22 mouse cellular contexts compared by ENCODE assay signal in genomic region chr7:133434027-133434820, GRCm38 (mm10).
DNase-seq lines count a peak whose midpoint lies in the region; ATAC-seq lines count a peak whose summit lies in the region.
"Had no signal": no experiment of that assay in that cellular context is flagged by ENCODE, and none has a peak within 500 bp of the region (broad histone marks: within the 10 kb centered on the region; RNA-seq: fewer than 3 reads in every experiment).

No protein-coding gene starts in this region.

- no peaks in the 10 kb centered on the region for H3K36me3 ChIP-seq in kidney, embryonic 15.5 days
- no peaks in the 10 kb centered on the region for H3K36me3 ChIP-seq in kidney, embryonic 14.5 days (ENCODE audit: control insufficient read depth, insufficient read depth, low read length)
- H3K36me3 ChIP-seq in lung, embryonic 16.5 days (ENCODE audit: control insufficient read depth, insufficient read depth, low read length) = no peaks in the 10 kb centered on the region
- H3K36me3 ChIP-seq in splenic B cell, adult 2 months (ENCODE audit: control insufficient read depth, insufficient read depth, low read length, poor library complexity, severe bottlenecking) = no peaks in the 10 kb centered on the region
- H3K36me3 ChIP-seq in midbrain, embryonic 16.5 days (ENCODE audit: control insufficient read depth, insufficient read depth, low read length) = no peaks in the 10 kb centered on the region
- H3K36me3 ChIP-seq: forebrain, embryonic 10.5 days; hindbrain, embryonic 13.5 days; liver, embryonic 15.5 days; midbrain, embryonic 15.5 days had no signal

- H3K27me3 ChIP-seq in kidney, embryonic 15.5 days = no peaks in the 10 kb centered on the region
- no peaks in the 10 kb centered on the region for H3K27me3 ChIP-seq in kidney, embryonic 14.5 days (ENCODE audit: control insufficient read depth, insufficient read depth, low read length)
- no peaks in the 10 kb centered on the region for H3K27me3 ChIP-seq in lung, embryonic 16.5 days (ENCODE audit: control insufficient read depth, insufficient read depth, low read depth, low read length)
- no peaks in the 10 kb centered on the region for H3K27me3 ChIP-seq in splenic B cell, adult 2 months (ENCODE audit: control insufficient read depth, insufficient read depth, low read length, poor library complexity, severe bottlenecking)
- no peaks in the 10 kb centered on the region for H3K27me3 ChIP-seq in midbrain, embryonic 16.5 days (ENCODE audit: control insufficient read depth, insufficient read depth, low read depth, low read length)
- H3K27me3 ChIP-seq: hindbrain, embryonic 13.5 days; liver, embryonic 15.5 days; midbrain, embryonic 15.5 days; Patski had no signal

- H3K4me3 ChIP-seq in kidney, embryonic 15.5 days (replicated peaks) = no peak overlapping the region
- no peak overlapping the region for H3K4me3 ChIP-seq in kidney, embryonic 14.5 days (ENCODE audit: low read length)
- H3K4me3 ChIP-seq in lung, embryonic 16.5 days (ENCODE audit: low read length) = no peak overlapping the region
- H3K4me3 ChIP-seq in midbrain, embryonic 16.5 days (ENCODE audit: low read depth, low read length) = no peak overlapping the region
- H3K4me3 ChIP-seq: forebrain, embryonic 10.5 days; heart, adult 2 months; hindbrain, embryonic 13.5 days; liver, embryonic 15.5 days; midbrain, embryonic 15.5 days had no signal

- no peak overlapping the region for H3K9ac ChIP-seq in kidney, embryonic 15.5 days
- no peak overlapping the region for H3K9ac ChIP-seq in kidney, embryonic 14.5 days (ENCODE audit: low read depth, low read length)
- no peak overlapping the region for H3K9ac ChIP-seq in lung, embryonic 16.5 days (ENCODE audit: low read length)
- H3K9ac ChIP-seq in midbrain, embryonic 16.5 days (ENCODE audit: low read depth, low read length) = no peak overlapping the region
- H3K9ac ChIP-seq: hindbrain, embryonic 13.5 days; liver, embryonic 15.5 days; midbrain, embryonic 15.5 days had no signal

- 0 out of 2 replicates have a peak overlapping the region, but pooled peaks have one; percentile 20 for H3K27ac ChIP-seq in kidney, embryonic 15.5 days
- no peak overlapping the region for H3K27ac ChIP-seq in kidney, embryonic 14.5 days (ENCODE audit: low read depth, low read length)
- H3K27ac ChIP-seq in lung, embryonic 16.5 days (ENCODE audit: low read length) = peak overlapping the region; percentile 67
- H3K27ac ChIP-seq in midbrain, embryonic 16.5 days (ENCODE audit: low read length) = no peak overlapping the region
- H3K27ac ChIP-seq: heart, adult 2 months; hindbrain, embryonic 13.5 days; liver, embryonic 15.5 days; midbrain, embryonic 15.5 days had no signal

- DNase-seq in lung, adult 18-20 months = no peak
- DNase-seq in splenic B cell, adult 2 months (ENCODE audit: low read depth, low spot score) = peak; percentile 10
- DNase-seq: adrenal gland, adult 2 months; cerebellum, adult 11 months; cerebellum, adult 9-11 months; gastrocnemius, postnatal 14 days; heart, adult 2 months; kidney, adult 9 months; layer of hippocampus, adult 9-11 months; liver; right cerebral cortex, postnatal 4 days had no signal

- 46% methylated on average over 17 of the region's 17 CpGs for WGBS in kidney, embryonic 15.5 days
- 41% methylated on average over 17 of the region's 17 CpGs for WGBS in kidney, embryonic 14.5 days
- 39% methylated on average over 17 of the region's 17 CpGs for WGBS in lung, embryonic 16.5 days
- WGBS in midbrain, embryonic 16.5 days = 81% methylated on average over 17 of the region's 17 CpGs

- no peak overlapping the region for H3K4me2 ChIP-seq in kidney, embryonic 15.5 days
- no peak overlapping the region for H3K4me2 ChIP-seq in kidney, embryonic 14.5 days (replicated peaks; ENCODE audit: low read depth, low read length)
- H3K4me2 ChIP-seq in lung, embryonic 16.5 days (ENCODE audit: low read depth, low read length) = peak overlapping the region; percentile 13; the same call in 1 of the 2 replicates
- no peak overlapping the region for H3K4me2 ChIP-seq in midbrain, embryonic 16.5 days (ENCODE audit: low read length)
- H3K4me2 ChIP-seq: hindbrain, embryonic 13.5 days; liver, embryonic 15.5 days; midbrain, embryonic 15.5 days had no signal

- peaks cover 17% of the 10 kb centered on the region for H3K4me1 ChIP-seq in kidney, embryonic 15.5 days
- H3K4me1 ChIP-seq in kidney, embryonic 14.5 days (ENCODE audit: control insufficient read depth, insufficient read depth, low read length) = no peaks in the 10 kb centered on the region; the same call in 1 of the 2 replicates
- H3K4me1 ChIP-seq in lung, embryonic 16.5 days (replicated peaks; ENCODE audit: control insufficient read depth, insufficient read depth, low read length) = peaks cover 10% of the 10 kb centered on the region; the same call in 1 of the 2 replicates
- no peaks in the 10 kb centered on the region for H3K4me1 ChIP-seq in midbrain, embryonic 16.5 days (ENCODE audit: control insufficient read depth, insufficient read depth, low read length)
- H3K4me1 ChIP-seq: hindbrain, embryonic 13.5 days; liver, embryonic 15.5 days; midbrain, embryonic 15.5 days had no signal

- no peaks in the 10 kb centered on the region for H3K9me3 ChIP-seq in kidney, embryonic 15.5 days (replicated peaks)
- no peaks in the 10 kb centered on the region for H3K9me3 ChIP-seq in kidney, embryonic 14.5 days (ENCODE audit: control insufficient read depth, low read length)
- H3K9me3 ChIP-seq in lung, embryonic 16.5 days (ENCODE audit: control insufficient read depth, low read length) = no peaks in the 10 kb centered on the region
- H3K9me3 ChIP-seq in midbrain, embryonic 16.5 days (replicated peaks; ENCODE audit: control insufficient read depth, low read length, poor library complexity, severe bottlenecking) = no peaks in the 10 kb centered on the region
- H3K9me3 ChIP-seq: forebrain, embryonic 10.5 days; hindbrain, embryonic 13.5 days; liver, embryonic 15.5 days; midbrain, embryonic 15.5 days had no signal

- no peak for ATAC-seq in kidney, embryonic 15.5 days (replicated peaks; ENCODE audit: low FRiP score)
- ATAC-seq in kidney, embryonic 14.5 days (ENCODE audit: low FRiP score, low TSS enrichment) = no peak
- ATAC-seq in lung, embryonic 16.5 days (ENCODE audit: low read depth) = peak; percentile 68
- peak; percentile 66 for ATAC-seq in granulocyte monocyte progenitor cell, adult 5-6 weeks (replicated peaks; ENCODE audit: poor library complexity, severe bottlenecking)
- no peak for ATAC-seq in midbrain, embryonic 16.5 days
- ATAC-seq: forebrain, embryonic 16.5 days; midbrain, embryonic 15.5 days; Patski had no signal

Comparison
In these comparisons a context has a peak if more than half of its experiments do, and no peak if none do; other contexts are left out.
1. H3K27ac ChIP-seq: peak in kidney, embryonic 15.5 days (single experiment) and lung, embryonic 16.5 days (single experiment); none in kidney, embryonic 14.5 days (single experiment) and midbrain, embryonic 16.5 days (single experiment).
2. ATAC-seq: peak in lung, embryonic 16.5 days (single experiment) and granulocyte monocyte progenitor cell, adult 5-6 weeks (single experiment); none in kidney, embryonic 15.5 days (single experiment), kidney, embryonic 14.5 days (single experiment) and midbrain, embryonic 16.5 days (single experiment).